ENCODE assay signal across 9 mouse cellular contexts in genomic region chr3:83053758-83054157, GRCm38 (mm10). TPM values are rescaled to one million over a fixed set of nuclear protein-coding genes. Genes with fewer than 3 reads are reported as not detected.
DNase-seq lines count a peak whose midpoint lies in the region; ATAC-seq and TF ChIP-seq lines count a peak whose summit lies in the region.
"Had no signal": no experiment of that assay in that cellular context is flagged by ENCODE, and none has a peak within 500 bp of the region (broad histone marks: within the 10 kb centered on the region; RNA-seq: fewer than 3 reads in every experiment).

No protein-coding gene starts in this region.

- TF ChIP-seq POLR2A in MEL (IDR thresholded peaks at IDR 0.05; ENCODE audit: control insufficient read depth in 1 of 2, insufficient read depth in 1 of 2, low read depth in 1 of 2, low read length in 2 of 2, poor library complexity in 1 of 2) = no peak
- no peak for TF ChIP-seq POLR2A in liver, adult 2 months (IDR thresholded peaks at IDR 0.05; ENCODE audit: extremely low read depth, insufficient read depth, low read length)

- H3K4me1 ChIP-seq in kidney, embryonic 14.5 days (ENCODE audit: control insufficient read depth, insufficient read depth, low read length) = peaks cover 8% of the 10 kb centered on the region; the same call in 1 of the 2 replicates
- H3K4me1 ChIP-seq in MEL (ENCODE audit: control insufficient read depth in 1 of 2, insufficient read depth in 2 of 2, low read length in 2 of 2) = peaks cover 0 to 5% of the 10 kb centered on the region in 2 experiments; a peak in 1 of 4 replicates
- H3K4me1 ChIP-seq in liver, adult 2 months (ENCODE audit: control insufficient read depth, insufficient read depth, low read length) = peaks cover 25% of the 10 kb centered on the region

- 36% methylated on average over 10 of the region's 10 CpGs for WGBS in kidney, embryonic 14.5 days
- WGBS in liver, adult 2 months = 13% methylated on average over 10 of the region's 10 CpGs

- TF ChIP-seq CTCF in MEL (IDR thresholded peaks at IDR 0.05 in 2 of 3, conservative IDR thresholded peaks at IDR 0.05 in 1 of 3; ENCODE audit: control insufficient read depth in 1 of 3, insufficient read depth in 1 of 3, low read depth in 2 of 3, low read length in 3 of 3, poor library complexity in 1 of 3, severe bottlenecking in 1 of 3) = peak in 2 of 3 experiments; percentile 49 to 65; a peak in 4 of 6 replicates
- peak; percentile 30; the same call in 1 of the 2 replicates for TF ChIP-seq CTCF in liver, adult 2 months (IDR thresholded peaks at IDR 0.05; ENCODE audit: low read depth, low read length)

- no peaks in the 10 kb centered on the region for H3K27me3 ChIP-seq in kidney, embryonic 14.5 days (ENCODE audit: control insufficient read depth, insufficient read depth, low read length)
- H3K27me3 ChIP-seq in MEL (ENCODE audit: control insufficient read depth in 1 of 2, insufficient read depth in 2 of 2, low read length in 2 of 2) = no peaks in the 10 kb centered on the region; a peak in 2 of 4 replicates
- no peaks in the 10 kb centered on the region for H3K27me3 ChIP-seq in liver, adult 2 months (ENCODE audit: control insufficient read depth, insufficient read depth, low read length)
- 0 out of 2 replicates have a peak, but pooled peaks cover 2% of the 10 kb centered on the region for H3K27me3 ChIP-seq in splenic B cell, adult 2 months (ENCODE audit: control insufficient read depth, insufficient read depth, low read length, poor library complexity, severe bottlenecking)

- TF ChIP-seq RAD21 in MEL (IDR thresholded peaks at IDR 0.05; ENCODE audit: low read depth, low read length) = peak; percentile 70

- peak; percentile 48 for DNase-seq in kidney, adult 18-20 months
- DNase-seq in MEL (ENCODE audit: low read depth, low spot score) = peak; percentile 72
- DNase-seq in c-Kit-positive CD71-positive TER-119-positive erythroid progenitor cells, embryonic 14.5 days (ENCODE audit: low spot score) = peak; percentile 22
- DNase-seq in heart, postnatal 4 days = peak; percentile 49
- DNase-seq in liver, adult 2 months (ENCODE audit: extremely low read depth, low read depth, low spot score) = no peak
- peak; percentile 70 for DNase-seq in splenic B cell, adult 2 months (ENCODE audit: low read depth, low spot score)

- H3K4me2 ChIP-seq in kidney, embryonic 14.5 days (replicated peaks; ENCODE audit: low read depth, low read length) = no peak overlapping the region

- H3K9me3 ChIP-seq in kidney, embryonic 14.5 days (ENCODE audit: control insufficient read depth, low read length) = no peaks in the 10 kb centered on the region
- no peaks in the 10 kb centered on the region for H3K9me3 ChIP-seq in MEL (replicated peaks; ENCODE audit: insufficient read depth, low read length)

- H3K9ac ChIP-seq in kidney, embryonic 14.5 days (ENCODE audit: low read depth, low read length) = no peak overlapping the region
- H3K9ac ChIP-seq in MEL (ENCODE audit: control insufficient read depth, low read depth, low read length, poor library complexity, severe bottlenecking) = peak overlapping the region; percentile 56
- peak overlapping the region; percentile 44; the same call in 1 of the 2 replicates for H3K9ac ChIP-seq in liver, adult 2 months (ENCODE audit: low read depth, low read length)

- no peak overlapping the region for H3K4me3 ChIP-seq in kidney, embryonic 14.5 days (ENCODE audit: low read length)
- H3K4me3 ChIP-seq in MEL (ENCODE audit: control insufficient read depth in 1 of 2, insufficient read depth in 1 of 2, low read depth in 2 of 2, low read length in 2 of 2) = peak overlapping the region; percentile 52 to 70
- no peak overlapping the region for H3K4me3 ChIP-seq in liver, adult 2 months (ENCODE audit: insufficient read depth, low read depth, low read length)
- H3K4me3 ChIP-seq: myocyte had no signal

- peaks cover 12% of the 10 kb centered on the region for H3K79me2 ChIP-seq in MEL (ENCODE audit: control insufficient read depth, insufficient read depth, low read length, poor library complexity)
- H3K79me2 ChIP-seq in liver, adult 2 months (ENCODE audit: control insufficient read depth, insufficient read depth, low read length) = peaks cover 8% of the 10 kb centered on the region; the same call in 1 of the 2 replicates

- H3K36me3 ChIP-seq in kidney, embryonic 14.5 days (ENCODE audit: control insufficient read depth, insufficient read depth, low read length) = peaks cover 13% of the 10 kb centered on the region
- H3K36me3 ChIP-seq in MEL (ENCODE audit: control insufficient read depth in 1 of 2, insufficient read depth in 2 of 2, low read length in 2 of 2) = peaks cover 0 to 6% of the 10 kb centered on the region in 2 experiments; a peak in 2 of 4 replicates
- H3K36me3 ChIP-seq in liver, adult 2 months (ENCODE audit: control insufficient read depth, insufficient read depth, low read length) = peaks cover 8% of the 10 kb centered on the region
- H3K36me3 ChIP-seq in splenic B cell, adult 2 months (ENCODE audit: control insufficient read depth, insufficient read depth, low read length, poor library complexity, severe bottlenecking) = no peaks in the 10 kb centered on the region

- no peak overlapping the region for H3K27ac ChIP-seq in kidney, embryonic 14.5 days (ENCODE audit: low read depth, low read length)
- no peak overlapping the region for H3K27ac ChIP-seq in MEL (ENCODE audit: control insufficient read depth, low read depth, low read length)
- H3K27ac ChIP-seq in liver, adult 2 months (replicated peaks; ENCODE audit: insufficient read depth, low read depth, low read length) = peak overlapping the region; percentile 66

- ATAC-seq in kidney, embryonic 14.5 days (ENCODE audit: low FRiP score, low TSS enrichment) = no peak

- no peak for TF ChIP-seq EP300 in MEL (IDR thresholded peaks at IDR 0.05; ENCODE audit: low read depth in 1 of 2, low read length in 2 of 2)

TF ChIP-seq in MEL, 35 proteins besides CTCF, POLR2A, EP300 and RAD21:
- peak; percentile 31; the same call in 1 of the 2 replicates for TF ChIP-seq ZC3H11A (IDR thresholded peaks at IDR 0.05; ENCODE audit: low read depth, low read length)
- no peak for TF ChIP-seq TBP (IDR thresholded peaks at IDR 0.05; ENCODE audit: low read depth, low read length)
- TF ChIP-seq SMC3 (IDR thresholded peaks at IDR 0.05; ENCODE audit: low read depth, low read length) = peak; percentile 42
- peak; percentile 89 for TF ChIP-seq ZNF384 (IDR thresholded peaks at IDR 0.05; ENCODE audit: low read depth, low read length)
- TF ChIP-seq BHLHE40 (IDR thresholded peaks at IDR 0.05; ENCODE audit: borderline replicate concordance, low read depth, low read length) = no peak

RNA-seq across cellular contexts. Expression of gene Plrg1, which starts 1.6 kb away (rescaled TPM):
- 95.2 and 109 TPM in 2 replicates for polyA plus RNA-seq in kidney, embryonic 14.5 days (2014; fragmentation: Nextera tagmentation; extraction: Ambion mirVana)
- 85.6 and 87.5 TPM in 2 replicates for total RNA-seq in MEL (2012; rRNA removed)
- polyA plus RNA-seq in MEL (2012; ENCODE audit: insufficient read depth in 1 of 2, insufficient read length in 2 of 2, low read depth in 1 of 2, low replicate concordance in 2 of 2, missing spikeins in 1 of 2) = 10 to 100 TPM in 1 of 2 experiments, not detected in 1; 88.8 TPM
- total RNA-seq in heart, postnatal 4 days (2021) = 10 to 100 TPM; 34.9 to 37.4 TPM
- 34.1 and 35.1 TPM in 2 replicates for total RNA-seq in liver, adult 2 months (2014; rRNA removed)
- 20.7 and 21.8 TPM in 2 replicates for polyA plus RNA-seq in liver, adult 2 months (2012; rRNA removed)

RNA-seq across cellular contexts. Expression of gene Fgb, which starts 4.1 kb away (rescaled TPM):
- 1.1 and 1.3 TPM in 2 replicates for polyA plus RNA-seq in kidney, embryonic 14.5 days (2014; fragmentation: Nextera tagmentation; extraction: Ambion mirVana)
- total RNA-seq in MEL (2012; rRNA removed) = not detected in 2 replicates
- polyA plus RNA-seq in MEL (2012; ENCODE audit: insufficient read depth in 1 of 2, insufficient read length in 2 of 2, low read depth in 1 of 2, low replicate concordance in 2 of 2, missing spikeins in 1 of 2) = not detected
- under 1 TPM in 1 of 2 experiments, not detected in 1; 0.12 TPM for total RNA-seq in heart, postnatal 4 days (2021)
- total RNA-seq in liver, adult 2 months (2014; rRNA removed) = 2,420 and 2,798 TPM in 2 replicates
- polyA plus RNA-seq in liver, adult 2 months (2012; rRNA removed) = 918 and 923 TPM in 2 replicates
- polyA plus RNA-seq: frontal cortex, adult 2 months; myocyte had no signal

RNA-seq across cellular contexts. Expression of gene Fga, which starts 27.9 kb away (rescaled TPM):
- 0.30 and 0.60 TPM in 2 replicates for polyA plus RNA-seq in kidney, embryonic 14.5 days (2014; fragmentation: Nextera tagmentation; extraction: Ambion mirVana)
- not detected in 2 replicates for total RNA-seq in MEL (2012; rRNA removed)
- polyA plus RNA-seq in MEL (2012; ENCODE audit: insufficient read depth in 1 of 2, insufficient read length in 2 of 2, low read depth in 1 of 2, low replicate concordance in 2 of 2, missing spikeins in 1 of 2) = not detected
- under 1 TPM; 0.11 to 0.21 TPM for total RNA-seq in heart, postnatal 4 days (2021)
- total RNA-seq in liver, adult 2 months (2014; rRNA removed) = 3,320 and 3,369 TPM in 2 replicates
- 877 and 984 TPM in 2 replicates for polyA plus RNA-seq in liver, adult 2 months (2012; rRNA removed)
- polyA plus RNA-seq: myocyte had no signal

RNA-seq across cellular contexts. Expression of gene Fgg, which starts 46.2 kb away (rescaled TPM):
- 0.11 TPM in 1 of 2 replicates, not detected in the other for polyA plus RNA-seq in kidney, embryonic 14.5 days (2014; fragmentation: Nextera tagmentation; extraction: Ambion mirVana)
- not detected in 2 replicates for total RNA-seq in MEL (2012; rRNA removed)
- polyA plus RNA-seq in MEL (2012; ENCODE audit: insufficient read depth in 1 of 2, insufficient read length in 2 of 2, low read depth in 1 of 2, low replicate concordance in 2 of 2, missing spikeins in 1 of 2) = not detected
- under 1 TPM; 0.16 to 0.36 TPM for total RNA-seq in heart, postnatal 4 days (2021)
- 3,843 and 4,358 TPM in 2 replicates for total RNA-seq in liver, adult 2 months (2014; rRNA removed)
- polyA plus RNA-seq in liver, adult 2 months (2012; rRNA removed) = 2,564 and 2,816 TPM in 2 replicates
- polyA plus RNA-seq: frontal cortex, adult 2 months; myocyte had no signal

Comparison
In these comparisons a context has a peak if more than half of its experiments do, and no peak if none do; other contexts are left out.
1. H3K4me3 ChIP-seq: peak in MEL (2 of 2); none in kidney, embryonic 14.5 days (single experiment) and liver, adult 2 months (single experiment).
2. RNA of gene Fgb, which starts 4.1 kb away (total RNA-seq): 2,420 to 2,798 TPM in liver, adult 2 months; 0.12 TPM in heart, postnatal 4 days and not detected in MEL; every median in the first group is over 1,000 times any median in the second.
3. RNA of gene Fga, which starts 27.9 kb away (total RNA-seq): 3,320 to 3,369 TPM in liver, adult 2 months; 0.11 to 0.21 TPM in heart, postnatal 4 days and not detected in MEL; every median in the first group is over 1,000 times any median in the second.